In the genomic region with DNA sequence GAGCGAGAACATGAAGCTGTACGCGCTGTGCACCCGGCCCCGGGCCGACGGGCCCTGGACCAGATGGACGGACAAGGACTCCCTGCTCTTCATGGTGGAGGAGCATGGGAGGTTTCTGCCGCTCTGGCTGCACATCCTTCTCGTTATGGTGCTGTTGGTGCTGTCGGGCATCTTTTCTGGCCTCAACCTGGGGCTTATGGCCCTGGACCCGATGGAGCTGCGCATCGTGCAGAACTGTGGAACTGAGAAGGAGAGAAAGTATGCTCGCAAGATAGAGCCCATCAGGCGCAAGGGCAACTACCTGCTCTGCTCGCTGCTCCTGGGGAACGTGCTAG, we compare ENCODE assay signal across 8 mouse cellular contexts. TPM values are rescaled to one million over a fixed set of nuclear protein-coding genes. Genes with fewer than 3 reads are reported as not detected.
DNase-seq lines count a peak whose midpoint lies in the region; ATAC-seq and TF ChIP-seq lines count a peak whose summit lies in the region.

No protein-coding gene starts in this region.

- no peak overlapping the region for H3K27ac ChIP-seq in forebrain, embryonic 15.5 days (replicated peaks)
- no peak overlapping the region for H3K27ac ChIP-seq in liver, postnatal 0 days (ENCODE audit: low read depth)

- 12% methylated on average over 18 of the region's 18 CpGs for WGBS in forebrain, embryonic 15.5 days
- WGBS in liver, postnatal 0 days (ENCODE audit: insufficient replicate concordance): 16% methylated on average over 18 of the region's 18 CpGs

- H3K27me3 ChIP-seq in forebrain, embryonic 15.5 days: no peaks in the 10 kb centered on the region; the same call in 1 of the 2 replicates
- H3K27me3 ChIP-seq in liver, postnatal 0 days (ENCODE audit: insufficient read depth, low read length): peaks cover 8% of the 10 kb centered on the region; the same call in 1 of the 2 replicates

- DNase-seq in kidney, postnatal 14 days: peak; percentile 48
- no peak for DNase-seq in kidney, postnatal 10 days
- peak; percentile 16 for DNase-seq in ZHBTc4 (ENCODE audit: low read depth, low spot score)
- no peak for DNase-seq in liver, postnatal 0 days
- DNase-seq in retina, postnatal 1 day: no peak
- DNase-seq in layer of hippocampus, adult 9-11 months: no peak
- DNase-seq in frontal cortex, postnatal 25 days (ENCODE audit: low spot score in 2 of 2): no peak

- no peaks in the 10 kb centered on the region for H3K9me3 ChIP-seq in forebrain, embryonic 15.5 days
- no peaks in the 10 kb centered on the region for H3K9me3 ChIP-seq in liver, postnatal 0 days (ENCODE audit: low read length)

- H3K4me1 ChIP-seq in forebrain, embryonic 15.5 days: peaks cover 56% of the 10 kb centered on the region
- peaks cover 64% of the 10 kb centered on the region for H3K4me1 ChIP-seq in liver, postnatal 0 days (ENCODE audit: insufficient read depth)

- no peak for TF ChIP-seq EP300 in liver, postnatal 0 days (IDR thresholded peaks at IDR 0.05; ENCODE audit: low read depth)

- H3K36me3 ChIP-seq in forebrain, embryonic 15.5 days: no peaks in the 10 kb centered on the region
- H3K36me3 ChIP-seq in liver, postnatal 0 days (replicated peaks; ENCODE audit: insufficient read depth, low read length): no peaks in the 10 kb centered on the region

- H3K9ac ChIP-seq in forebrain, embryonic 15.5 days (replicated peaks): peak overlapping the region; percentile 80
- peak overlapping the region; percentile 82 for H3K9ac ChIP-seq in liver, postnatal 0 days (replicated peaks)

- ATAC-seq in forebrain, embryonic 15.5 days (replicated peaks): no peak; the same call in 1 of the 2 replicates
- no peak; the same call in 1 of the 2 replicates for ATAC-seq in liver, postnatal 0 days

- TF ChIP-seq CTCF in liver, postnatal 0 days (IDR thresholded peaks at IDR 0.05; ENCODE audit: low read depth): no peak

- H3K4me3 ChIP-seq in forebrain, embryonic 15.5 days: peak overlapping the region; percentile 79
- H3K4me3 ChIP-seq in liver, postnatal 0 days (ENCODE audit: low read depth, low read length): peak overlapping the region; percentile 77

- peak overlapping the region; percentile 58 for H3K4me2 ChIP-seq in forebrain, embryonic 15.5 days (replicated peaks)
- peak overlapping the region; percentile 96 for H3K4me2 ChIP-seq in liver, postnatal 0 days (ENCODE audit: low read depth, low read length)

RNA-seq across cellular contexts. Expression of a gene that starts 0.7 kb away (rescaled TPM):
- 9.8 and 9.9 TPM in 2 replicates for polyA plus RNA-seq in forebrain, embryonic 15.5 days (2015; fragmentation: Nextera tagmentation; extraction: Ambion mirVana)
- polyA plus RNA-seq in liver, postnatal 0 days (2015; fragmentation: Nextera tagmentation; extraction: Ambion mirVana): 2.1 and 2.2 TPM in 2 replicates

RNA-seq across cellular contexts. Expression of a gene that starts 27.0 kb away (rescaled TPM):
- 66.3 and 68.4 TPM in 2 replicates for polyA plus RNA-seq in forebrain, embryonic 15.5 days (2015; fragmentation: Nextera tagmentation; extraction: Ambion mirVana)
- 9.0 and 9.9 TPM in 2 replicates for polyA plus RNA-seq in liver, postnatal 0 days (2015; fragmentation: Nextera tagmentation; extraction: Ambion mirVana)

RNA-seq across cellular contexts. Expression of a gene that starts 39.6 kb away (rescaled TPM):
- 5.2 and 5.9 TPM in 2 replicates for polyA plus RNA-seq in forebrain, embryonic 15.5 days (2015; fragmentation: Nextera tagmentation; extraction: Ambion mirVana)
- 0.92 and 1.1 TPM in 2 replicates for polyA plus RNA-seq in liver, postnatal 0 days (2015; fragmentation: Nextera tagmentation; extraction: Ambion mirVana)

Comparison
In these comparisons a context has a peak if more than half of its experiments do, and no peak if none do; other contexts are left out.
1. DNase-seq: peak in kidney, postnatal 14 days (single experiment) and ZHBTc4 (single experiment); none in kidney, postnatal 10 days (single experiment), liver, postnatal 0 days (single experiment), retina, postnatal 1 day (single experiment), layer of hippocampus, adult 9-11 months (single experiment) and frontal cortex, postnatal 25 days (0 of 2).